Mouse (Mus musculus): ENCODE data around the gene Igf1r.
"Not testable (repeated sequence)": the region's sequence is repeated elsewhere in the genome, so short reads cannot be mapped to it uniquely, and the experiment has no call there.

Gene Igf1r

DNA sequence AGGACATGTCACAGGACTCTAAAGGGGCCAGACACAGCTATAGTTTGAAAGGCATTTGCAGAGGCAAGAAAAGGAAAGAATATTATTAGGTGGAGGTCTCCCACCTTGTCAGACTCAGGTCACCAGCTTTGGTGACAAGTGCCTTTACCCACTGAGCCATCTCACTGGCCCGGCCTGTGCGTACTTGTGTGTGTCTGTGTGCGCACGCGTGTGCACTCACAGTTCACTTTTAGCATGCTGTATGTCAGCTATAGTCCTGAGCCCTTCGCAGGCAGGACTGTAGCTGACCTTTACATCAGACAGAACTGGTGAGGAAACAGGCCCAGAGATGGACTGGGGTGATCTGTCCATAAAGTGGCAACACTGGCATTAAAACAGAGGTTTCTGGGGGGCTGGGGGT lies 325.8 kb downstream of the Igf1r start:
- no peak for ATAC-seq (ENCODE audit: insufficient number of reproducible peaks, low FRiP score, low TSS enrichment)

- ATAC-seq (ENCODE audit: insufficient number of reproducible peaks, low FRiP score, low TSS enrichment): no peak
Observed at GRCm38 (mm10) chr7:68278908-68279307, 326.3 kb downstream of the Igf1r start.

DNA sequence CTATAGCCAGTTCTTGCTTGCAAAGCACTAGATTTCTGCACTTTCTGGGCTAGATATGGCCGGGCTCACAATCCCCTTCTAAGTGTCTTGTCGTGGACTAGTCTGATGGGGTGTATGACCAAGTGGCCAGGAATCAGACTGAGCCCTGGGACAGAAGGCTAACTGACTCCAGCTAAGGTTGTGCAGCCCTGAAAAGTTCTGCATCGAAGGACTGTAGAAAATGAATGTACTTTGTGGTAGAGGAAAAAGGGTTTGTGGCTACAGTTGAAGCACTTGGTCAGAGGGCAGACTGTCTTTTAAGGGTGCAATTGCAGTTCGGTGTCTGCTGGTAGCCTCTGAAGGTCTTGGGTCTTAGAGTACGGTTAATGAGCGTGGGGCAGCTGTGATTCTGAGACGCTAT lies 326.9 kb downstream of the Igf1r start:
- no peak for ATAC-seq (ENCODE audit: insufficient number of reproducible peaks, low FRiP score, low TSS enrichment)

DNA sequence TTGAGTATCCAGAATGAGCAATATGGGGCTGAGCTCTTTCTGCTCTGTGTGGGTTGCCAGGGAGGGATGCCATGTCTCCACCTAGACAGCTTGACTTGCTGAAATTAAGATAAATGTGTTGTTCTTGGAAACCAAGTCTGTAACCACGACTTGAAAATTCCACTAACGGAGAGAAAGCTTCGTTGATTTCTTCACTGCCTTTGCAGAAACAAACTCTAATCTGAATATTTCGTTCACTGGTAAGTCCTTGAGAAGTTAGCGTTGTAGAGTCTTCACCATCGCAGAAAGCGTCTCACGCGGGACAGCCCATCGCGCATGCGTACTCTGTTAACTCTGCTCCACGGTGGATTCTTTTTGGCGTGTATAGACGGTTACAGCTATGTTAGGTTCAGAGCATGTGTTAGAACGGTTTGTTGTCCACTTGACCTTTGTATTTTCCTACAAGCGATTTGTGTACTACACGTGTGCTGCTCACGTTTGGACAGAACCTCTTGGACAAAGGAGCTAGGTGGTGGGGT lies 327.8 kb downstream of the Igf1r start:
- no peak for ATAC-seq (ENCODE audit: insufficient number of reproducible peaks, low FRiP score, low TSS enrichment)

DNA sequence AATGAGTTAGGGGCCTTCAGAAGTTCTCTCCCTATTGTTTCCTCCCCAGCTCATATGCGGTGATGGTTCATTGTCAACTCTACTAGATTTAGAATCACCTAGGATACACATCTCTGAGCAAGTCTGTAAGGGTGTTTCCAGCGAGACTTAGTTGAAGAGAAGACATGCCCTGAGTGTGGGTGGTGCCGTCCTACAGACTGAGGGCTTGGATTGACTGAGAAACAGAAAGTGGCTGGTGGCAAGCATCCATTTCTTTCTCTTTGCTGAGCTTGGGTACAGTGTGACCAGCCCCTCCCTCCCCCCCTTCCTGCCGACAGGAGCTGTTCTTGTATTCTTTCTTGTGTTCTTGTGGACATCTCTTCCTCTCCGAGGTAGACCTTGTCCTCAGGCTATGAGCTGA lies 328.7 kb downstream of the Igf1r start:
- no peak for ATAC-seq (ENCODE audit: insufficient number of reproducible peaks, low FRiP score, low TSS enrichment)

GRCm38 (mm10) chr7:68282304-68283132 lies 329.9 kb downstream of the Igf1r start:
- no peak for ATAC-seq (ENCODE audit: insufficient number of reproducible peaks, low FRiP score, low TSS enrichment)

GRCm38 (mm10) chr7:68283133-68283520 lies 330.5 kb downstream of the Igf1r start:
- not testable (repeated sequence) for ATAC-seq (ENCODE audit: insufficient number of reproducible peaks, low FRiP score, low TSS enrichment)
